Mouse (Mus musculus): ENCODE measurements around the gene Lmnb2. TPM values are rescaled to one million over a fixed set of nuclear protein-coding genes. Genes with fewer than 3 reads are reported as not detected.

Gene Lmnb2
- polyA plus RNA-seq, 1 experiment from 2014 or later: 84.7 TPM

- Histone ChIP-seq H3K4me1 (peaks cover 50% of the 10 kb centered on the region), H3K27ac (replicated peaks) (peak within 1 kb of the TSS; percentile 89), H3K9me3 (replicated peaks) (no peaks in the 10 kb centered on the region), H3K27me3 (ENCODE audit: low read depth, poor library complexity, severe bottlenecking) (no peaks in the 10 kb centered on the region), H3K36me3 (peaks cover 35% of the 10 kb centered on the region), H3K4me3 (peak within 1 kb of the TSS; percentile 99)
- DNase-seq (ENCODE audit: low spot score): peak; percentile 97
- WGBS: under 1% methylated on average over 81 of the region's 81 CpGs
These were observed 62.9 kb downstream of the Lmnb2 start, which contains the start of the genes Lsm7 and Sppl2b for GRCm38 (mm10) chr10:80854913-80855748. Lsm7 (minus strand) TSS chr10:80855209. Sppl2b (plus strand) TSS chr10:80855275.

Other genes with a start within 250 kb of the Lmnb2 start
- gene Mknk2, start 240.1 kb downstream of the Lmnb2 start, polyA plus RNA-seq (2016; fragmentation: Nextera tagmentation; extraction: Ambion mirVana): 82.7 and 84.7 TPM in 2 replicates
- gene Mob3a, start 216.3 kb downstream of the Lmnb2 start, polyA plus RNA-seq (2016; fragmentation: Nextera tagmentation; extraction: Ambion mirVana): 69.9 and 73.9 TPM in 2 replicates
- 8.9 and 15.7 TPM in 2 replicates for gene Izumo4, start 216.1 kb downstream of the Lmnb2 start, polyA plus RNA-seq (2016; fragmentation: Nextera tagmentation; extraction: Ambion mirVana)
- gene Ap3d1, start 176.0 kb downstream of the Lmnb2 start, polyA plus RNA-seq (2016; fragmentation: Nextera tagmentation; extraction: Ambion mirVana): 57.1 and 62.5 TPM in 2 replicates
- gene Dot1l, start 163.0 kb downstream of the Lmnb2 start, polyA plus RNA-seq (2016; fragmentation: Nextera tagmentation; extraction: Ambion mirVana): 19.1 and 19.8 TPM in 2 replicates
- 108 and 112 TPM in 2 replicates for gene Sf3a2, start 120.0 kb downstream of the Lmnb2 start, polyA plus RNA-seq (2016; fragmentation: Nextera tagmentation; extraction: Ambion mirVana)
- gene Plekhj1, start 119.6 kb downstream of the Lmnb2 start, polyA plus RNA-seq (2016; fragmentation: Nextera tagmentation; extraction: Ambion mirVana): 184 and 191 TPM in 2 replicates
- gene Amh, start 113.0 kb downstream of the Lmnb2 start, polyA plus RNA-seq (2016; fragmentation: Nextera tagmentation; extraction: Ambion mirVana): 0.07 TPM in 1 of 2 replicates, not detected in the other
- gene Jsrp1, start 104.7 kb downstream of the Lmnb2 start, polyA plus RNA-seq (2016; fragmentation: Nextera tagmentation; extraction: Ambion mirVana): 0.44 and 0.71 TPM in 2 replicates
- 2,246 and 2,347 TPM in 2 replicates for gene Oaz1, start 91.6 kb downstream of the Lmnb2 start, polyA plus RNA-seq (2016; fragmentation: Nextera tagmentation; extraction: Ambion mirVana)
- 1.1 and 1.4 TPM in 2 replicates for gene Lingo3, start 74.2 kb downstream of the Lmnb2 start, polyA plus RNA-seq (2016; fragmentation: Nextera tagmentation; extraction: Ambion mirVana)
- 322 and 326 TPM in 2 replicates for gene Lsm7, start 63.0 kb downstream of the Lmnb2 start, polyA plus RNA-seq (2016; fragmentation: Nextera tagmentation; extraction: Ambion mirVana)
- gene Sppl2b, start 63.0 kb downstream of the Lmnb2 start, polyA plus RNA-seq (2016; fragmentation: Nextera tagmentation; extraction: Ambion mirVana): 42.8 and 45.6 TPM in 2 replicates
- gene Tmprss9, start 46.4 kb downstream of the Lmnb2 start, polyA plus RNA-seq (2016; fragmentation: Nextera tagmentation; extraction: Ambion mirVana): 0.02 and 0.09 TPM in 2 replicates
- gene Timm13, start 17.3 kb downstream of the Lmnb2 start, polyA plus RNA-seq (2016; fragmentation: Nextera tagmentation; extraction: Ambion mirVana): 335 and 382 TPM in 2 replicates
- gene Gadd45b, start 11.8 kb upstream of the Lmnb2 start, polyA plus RNA-seq (2016; fragmentation: Nextera tagmentation; extraction: Ambion mirVana): 6.1 and 9.2 TPM in 2 replicates
- gene Gng7, start 96.7 kb upstream of the Lmnb2 start, polyA plus RNA-seq (2016; fragmentation: Nextera tagmentation; extraction: Ambion mirVana): 6.0 and 8.4 TPM in 2 replicates
- gene Diras1, start 107.4 kb upstream of the Lmnb2 start, polyA plus RNA-seq (2016; fragmentation: Nextera tagmentation; extraction: Ambion mirVana): 3.0 and 6.4 TPM in 2 replicates
- 17.4 and 26.6 TPM in 2 replicates for gene Slc39a3, start 119.2 kb upstream of the Lmnb2 start, polyA plus RNA-seq (2016; fragmentation: Nextera tagmentation; extraction: Ambion mirVana)
- 289 and 314 TPM in 2 replicates for gene Sgta, start 141.9 kb upstream of the Lmnb2 start, polyA plus RNA-seq (2016; fragmentation: Nextera tagmentation; extraction: Ambion mirVana)
- gene Thop1, start 151.8 kb upstream of the Lmnb2 start, polyA plus RNA-seq (2016; fragmentation: Nextera tagmentation; extraction: Ambion mirVana): 87.1 and 107 TPM in 2 replicates
- 0.35 and 0.60 TPM in 2 replicates for gene Creb3l3, start 180.6 kb upstream of the Lmnb2 start, polyA plus RNA-seq (2016; fragmentation: Nextera tagmentation; extraction: Ambion mirVana)
- gene Map2k2, start 187.7 kb upstream of the Lmnb2 start, polyA plus RNA-seq (2016; fragmentation: Nextera tagmentation; extraction: Ambion mirVana): 215 TPM in 2 replicates
- gene Zbtb7a, start 217.0 kb upstream of the Lmnb2 start, polyA plus RNA-seq (2016; fragmentation: Nextera tagmentation; extraction: Ambion mirVana): 7.8 and 9.8 TPM in 2 replicates
- 61.4 and 68.5 TPM in 2 replicates for gene Pias4, start 249.7 kb upstream of the Lmnb2 start, polyA plus RNA-seq (2016; fragmentation: Nextera tagmentation; extraction: Ambion mirVana)

All from midbrain, embryonic 10.5 days (tissue).